Mouse (Mus musculus) liver, postnatal 0 days (tissue): Measurements from ENCODE around the gene Lipc.

Experiments used
- CTCF ChIP-seq: sonication (generic); IDR thresholded peaks from 2 replicates; pipeline ENCODE4 v1.5.1; 2016; ENCODE audit warnings: antibody characterized with exemption, low read depth
- EP300 ChIP-seq: IDR thresholded peaks from 2 replicates; pipeline ENCODE4 v1.6.1; 2016; ENCODE audit warnings: antibody characterized with exemption, low read depth, mild to moderate bottlenecking

DNA sequence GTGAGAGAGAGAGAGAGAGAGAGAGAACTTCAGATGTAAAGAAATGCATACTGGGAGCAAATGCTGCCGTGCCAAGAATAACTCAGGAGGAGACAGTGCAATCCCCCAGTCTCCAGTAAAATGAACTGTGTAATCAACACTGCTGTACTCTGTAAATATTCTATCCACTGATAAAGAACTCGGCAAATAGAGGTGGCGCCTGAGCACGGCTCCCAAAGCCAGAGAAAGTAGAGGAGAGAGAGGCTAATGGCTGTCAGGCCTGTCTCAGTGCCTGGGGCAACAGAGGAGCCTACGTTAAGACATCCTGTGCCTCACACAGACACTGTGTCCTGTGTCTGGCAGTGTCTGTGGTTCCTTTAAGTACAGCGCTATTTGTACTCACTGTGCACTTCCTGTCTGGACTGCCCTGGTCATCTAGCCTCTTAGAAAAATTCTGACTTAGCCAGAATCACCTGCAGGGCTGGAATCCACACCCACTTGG is 111.1 kb downstream of the Lipc start:
- TF ChIP-seq EP300 (no peak), CTCF (no peak)
